Mouse (Mus musculus): ENCODE measurements around the gene Ugt3a2. TPM values are rescaled to one million over a fixed set of nuclear protein-coding genes. Genes with fewer than 3 reads are reported as not detected.

Ugt3a2 gene
- total RNA-seq (2021), result not detected

GRCm38 (mm10) chr15:9335341-9335740 lies at the start of gene Ugt3a2:
Gene Ugt3a2 (plus strand): TSS chr15:9335550.
- intact Hi-C loops (cut with DNase I), result no loop called here
- no peak for DNase-seq (ENCODE audit: extremely low spot score in 1 of 2, low spot score in 2 of 2)

DNA sequence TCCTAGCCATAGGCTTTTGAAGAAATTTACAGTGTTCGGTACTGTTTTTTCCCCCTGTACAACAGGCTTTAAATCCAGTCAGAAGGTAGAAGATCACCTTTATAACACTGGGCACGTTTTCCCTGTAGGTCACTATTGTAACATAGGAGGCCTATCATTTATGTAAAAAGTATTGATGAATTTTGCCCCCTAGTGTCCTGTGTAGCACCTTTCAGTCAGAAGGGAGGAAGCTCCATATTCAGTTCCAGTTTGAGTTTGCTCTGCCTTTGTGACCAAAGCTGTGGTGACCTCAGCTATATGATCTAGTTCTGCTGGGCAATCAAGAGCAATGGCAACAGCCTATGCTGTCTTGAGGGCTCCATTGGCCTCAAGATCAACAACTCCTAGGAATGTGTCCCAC lies 45.7 kb upstream of the Ugt3a2 start:
- intact Hi-C loops (cut with DNase I), result no loop called here
- no peak for DNase-seq (ENCODE audit: extremely low spot score in 1 of 2, low spot score in 2 of 2)

GRCm38 (mm10) chr15:9305978-9306692 lies 29.2 kb upstream of the Ugt3a2 start:
- intact Hi-C loops (cut with DNase I), result no loop called here
- no peak for DNase-seq (ENCODE audit: extremely low spot score in 1 of 2, low spot score in 2 of 2)

- intact Hi-C loops (cut with DNase I), result no loop called here
- DNase-seq (ENCODE audit: extremely low spot score in 1 of 2, low spot score in 2 of 2), result no peak
These were observed 754 bp upstream of the Ugt3a2 start for GRCm38 (mm10) chr15:9334596-9334995.

DNA sequence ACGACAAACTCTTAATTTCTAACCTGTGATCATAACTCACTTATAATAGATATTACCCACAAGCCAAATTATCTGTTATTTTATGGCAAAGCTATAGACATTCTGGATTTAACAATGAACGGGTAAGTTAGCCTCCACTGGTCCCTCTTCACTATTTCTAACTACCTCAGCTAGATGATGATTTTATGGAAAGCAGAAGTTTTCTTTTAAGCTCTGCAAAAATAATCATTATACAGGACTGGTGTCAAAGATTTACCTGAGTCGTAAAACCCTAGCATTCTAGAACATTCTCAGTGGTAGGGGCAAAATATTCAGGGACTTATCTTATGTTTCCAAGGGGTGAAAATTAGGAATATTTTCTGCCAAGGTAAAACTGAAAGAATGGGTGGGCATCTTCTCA lies 1.3 kb downstream of the Ugt3a2 start:
- DNase-seq (ENCODE audit: extremely low spot score in 1 of 2, low spot score in 2 of 2), result no peak
- intact Hi-C loops (cut with DNase I), result no loop called here

GRCm38 (mm10) chr15:9337021-9337420 lies 1.7 kb downstream of the Ugt3a2 start:
- intact Hi-C loops (cut with DNase I), result no loop called here

GRCm38 (mm10) chr15:9348739-9349138 lies 13.4 kb downstream of the Ugt3a2 start:
- intact Hi-C loops (cut with DNase I), result no loop called here

More at GRCm38 (mm10) chr15:9337021-9337420, 1.7 kb downstream of the Ugt3a2 start:
- DNase-seq (ENCODE audit: extremely low spot score in 1 of 2, low spot score in 2 of 2), result no peak

DNA sequence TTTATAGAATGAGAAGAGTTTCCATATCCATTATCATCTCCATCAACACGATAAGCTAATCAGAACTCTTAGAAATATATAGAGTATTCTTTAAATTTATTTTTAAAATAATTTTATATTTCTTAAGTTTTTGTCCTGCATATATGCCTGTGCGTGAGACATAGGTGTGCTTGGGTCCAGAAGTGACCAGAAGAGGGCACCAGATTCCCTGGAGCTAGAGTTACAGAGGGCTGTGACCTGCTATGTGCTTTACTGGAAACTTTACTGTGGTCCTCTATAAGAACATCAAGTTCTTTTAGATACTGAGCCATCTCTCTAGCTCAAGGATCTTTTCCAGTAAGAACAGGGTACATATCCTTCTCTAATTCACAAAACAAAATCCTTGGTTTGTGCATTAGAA lies 27.5 kb downstream of the Ugt3a2 start:
- intact Hi-C loops (cut with DNase I), result no loop called here
- DNase-seq (ENCODE audit: extremely low spot score in 1 of 2, low spot score in 2 of 2), result no peak

More at GRCm38 (mm10) chr15:9348739-9349138, 13.4 kb downstream of the Ugt3a2 start:
- no peak for DNase-seq (ENCODE audit: extremely low spot score in 1 of 2, low spot score in 2 of 2)

GRCm38 (mm10) chr15:9368774-9369173 lies 33.4 kb downstream of the Ugt3a2 start:
- intact Hi-C loops (cut with DNase I), result no loop called here
- no peak for DNase-seq (ENCODE audit: extremely low spot score in 1 of 2, low spot score in 2 of 2)

DNA sequence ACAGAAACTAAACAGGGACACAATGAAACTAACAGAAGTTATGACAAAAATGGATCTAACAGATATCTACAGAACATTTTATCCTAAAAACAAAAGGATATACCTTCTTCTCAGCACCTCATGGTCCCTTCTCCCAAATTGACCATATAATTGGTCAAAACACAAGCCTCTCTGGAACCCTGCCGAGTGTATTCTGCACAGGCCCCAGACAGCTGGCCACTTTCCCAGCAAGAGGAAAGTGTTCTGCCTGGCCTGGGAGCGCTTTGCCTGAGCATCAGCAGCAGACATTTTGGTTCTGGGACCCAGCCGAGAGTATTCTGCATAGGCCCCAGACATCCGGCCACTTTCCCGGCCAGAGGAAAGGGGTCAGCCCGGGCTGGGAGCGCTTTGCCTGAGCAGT lies 40.9 kb downstream of the Ugt3a2 start:
- no peak for DNase-seq (ENCODE audit: extremely low spot score in 1 of 2, low spot score in 2 of 2)
- intact Hi-C loops (cut with DNase I), result no loop called here

- no peak for DNase-seq (ENCODE audit: extremely low spot score in 1 of 2, low spot score in 2 of 2)
- intact Hi-C loops (cut with DNase I), result no loop called here
These were observed 74.1 kb downstream of the Ugt3a2 start for GRCm38 (mm10) chr15:9409475-9409874.

Other genes starting within 250 kb of the Ugt3a2 start
- gene Lmbrd2, start 195.0 kb upstream of the Ugt3a2 start, total RNA-seq (2021), result 10 to 100 TPM; 60.0 to 63.3 TPM
- 1 to 10 TPM; 5.9 to 6.0 TPM for gene Skp2, start 180.1 kb upstream of the Ugt3a2 start, total RNA-seq (2021)
- not detected for gene Ugt3a1, start 58.7 kb upstream of the Ugt3a2 start, total RNA-seq (2021)
- 1 to 10 TPM; 2.5 to 2.7 TPM for gene Capsl, start 100.5 kb downstream of the Ugt3a2 start, total RNA-seq (2021)
- gene Il7r, start 194.6 kb downstream of the Ugt3a2 start, total RNA-seq (2021), result under 1 TPM; 0.26 to 0.28 TPM

All from left cerebral cortex, postnatal 10 days (tissue).